Mouse (Mus musculus) forebrain, embryonic 16.5 days (tissue): ENCODE measurements at regions not wholly inside any gene's neighbourhood (a gene's known extent, or its start where the extent isn't known, plus 50 kb on each side); places are given as distances from the start of the nearest gene placed in this dataset.

ENCODE experiments used
- ATAC-seq: fragments of 200-750 bp; cut with Nextera tagmentation; 2 replicates; pipeline ENCODE4 v1.8.0; 2017; ENCODE audit warnings: mild to moderate bottlenecking, moderate library complexity
- H3K27ac ChIP-seq: fragments of 300-500 bp; sonication (generic); 2 replicates; pipeline ENCODE4 v1.5.1; 2014; ENCODE audit warnings: low read length, control low read depth
- H3K27me3 ChIP-seq: fragments of 300-500 bp; sonication (generic); replicated peaks from 2 replicates; pipeline ENCODE4 v1.6.1; 2014; ENCODE audit warnings: low read length; ENCODE audit not compliant: control insufficient read depth, insufficient read depth
- H3K36me3 ChIP-seq: fragments of 300-500 bp; sonication (generic); 2 replicates; pipeline ENCODE4 v1.6.1; 2014; ENCODE audit not compliant: control insufficient read depth, insufficient read depth
- H3K4me1 ChIP-seq: fragments of 300-500 bp; sonication (generic); replicated peaks from 2 replicates; pipeline ENCODE4 v1.6.1; 2014; ENCODE audit warnings: low read length; ENCODE audit not compliant: control insufficient read depth, insufficient read depth
- H3K4me2 ChIP-seq: fragments of 300-500 bp; sonication (generic); 2 replicates; pipeline ENCODE4 v1.6.1; 2014; ENCODE audit warnings: mild to moderate bottlenecking, low read length, control low read depth
- H3K4me3 ChIP-seq: fragments of 300-500 bp; sonication (generic); replicated peaks from 2 replicates; pipeline ENCODE4 v1.5.1; 2014; ENCODE audit warnings: mild to moderate bottlenecking, low read length, control low read depth
- H3K9ac ChIP-seq: fragments of 300-500 bp; sonication (generic); replicated peaks from 2 replicates; pipeline ENCODE4 v1.6.1; 2014; ENCODE audit warnings: low read depth, low read length, control low read depth
- H3K9me3 ChIP-seq: fragments of 300-500 bp; sonication (generic); 2 replicates; pipeline ENCODE4 v1.6.1; 2016; ENCODE audit warnings: low read length; ENCODE audit not compliant: control insufficient read depth
- WGBS: fragments of 180-500 bp; shearing (Covaris S2); extraction: QIAGEN DNeasy Blood & Tissue Kit; methylation state at CpG from one replicate; pipeline ENCODE4 v1.1.7; 2014; 5-methylcytosine and 5-hydroxymethylcytosine counted together

DNA sequence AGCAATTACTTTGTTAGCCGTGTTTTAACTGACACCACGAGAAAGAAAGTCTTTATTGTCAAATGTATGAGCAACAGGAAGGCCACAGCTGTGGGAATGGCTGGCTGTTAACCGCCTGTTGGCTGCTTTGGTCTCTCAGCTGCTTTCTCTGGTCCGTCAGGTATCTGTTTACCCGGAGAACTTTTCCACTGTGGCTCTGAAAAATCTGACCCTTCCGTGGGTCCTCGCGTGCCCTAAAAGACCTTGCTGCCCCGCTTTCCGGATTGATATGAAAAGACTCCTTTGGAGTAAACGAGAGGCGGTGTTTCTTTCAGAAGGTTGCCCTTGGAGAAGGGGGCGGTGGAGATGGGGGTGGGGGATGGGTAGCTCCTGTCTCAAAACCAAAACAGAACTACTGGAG lies 75.9 kb downstream of the Sox14 start:
- Histone ChIP-seq H3K4me1 (peaks cover 22% of the 10 kb centered on the region), H3K9ac (peak overlapping the region; percentile 37; the same call in 1 of the 2 replicates), H3K9me3 (no peaks in the 10 kb centered on the region), H3K4me2 (peak overlapping the region; percentile 62), H3K36me3 (no peaks in the 10 kb centered on the region), H3K4me3 (peak overlapping the region; percentile 40), H3K27ac (no peak overlapping the region), H3K27me3 (no peaks in the 10 kb centered on the region)
- peak; percentile 29 for ATAC-seq
- WGBS: under 1% methylated on average over 13 of the region's 13 CpGs

DNA sequence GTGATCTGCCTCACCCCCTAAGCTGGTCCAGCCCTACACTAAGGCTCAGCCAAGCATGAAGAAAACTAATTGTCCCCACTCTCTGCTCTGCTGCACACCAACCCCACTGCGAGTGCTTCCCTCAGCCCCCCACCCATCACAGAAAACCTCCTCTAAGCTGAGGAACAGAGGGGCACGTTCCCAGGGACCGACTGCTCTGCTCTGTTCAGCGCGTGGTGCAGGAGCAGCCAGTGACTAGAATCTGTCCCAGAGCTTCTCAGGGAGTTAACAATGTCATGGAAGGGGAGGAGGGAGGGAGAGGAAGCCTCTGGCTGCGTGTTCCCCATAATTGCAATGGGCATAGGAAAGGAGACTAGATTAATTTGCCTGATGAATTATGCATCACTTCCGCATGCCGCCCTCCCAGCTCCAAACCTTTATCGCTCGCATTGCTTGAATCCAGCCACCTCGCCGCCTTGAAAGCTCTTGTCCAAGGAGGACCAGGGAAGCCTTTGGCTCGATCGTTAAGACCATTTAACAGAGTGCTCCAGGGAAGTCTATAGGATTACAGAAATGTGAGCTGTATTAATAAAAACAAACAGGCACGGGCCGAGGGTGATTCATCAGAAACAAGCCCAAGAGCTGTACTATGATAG lies 76.5 kb downstream of the Sox14 start:
- no peaks in the 10 kb centered on the region for H3K9me3 ChIP-seq
- no peaks in the 10 kb centered on the region for H3K27me3 ChIP-seq
- peak overlapping the region; percentile 37 for H3K9ac ChIP-seq
- H3K4me2 ChIP-seq: peak overlapping the region; percentile 62
- no peak overlapping the region for H3K27ac ChIP-seq
- H3K4me1 ChIP-seq: peaks cover 22% of the 10 kb centered on the region
- H3K36me3 ChIP-seq: no peaks in the 10 kb centered on the region
- H3K4me3 ChIP-seq: peak overlapping the region; percentile 40
- peak; percentile 93 for ATAC-seq
- 2% methylated on average over 16 of the region's 16 CpGs for WGBS

DNA sequence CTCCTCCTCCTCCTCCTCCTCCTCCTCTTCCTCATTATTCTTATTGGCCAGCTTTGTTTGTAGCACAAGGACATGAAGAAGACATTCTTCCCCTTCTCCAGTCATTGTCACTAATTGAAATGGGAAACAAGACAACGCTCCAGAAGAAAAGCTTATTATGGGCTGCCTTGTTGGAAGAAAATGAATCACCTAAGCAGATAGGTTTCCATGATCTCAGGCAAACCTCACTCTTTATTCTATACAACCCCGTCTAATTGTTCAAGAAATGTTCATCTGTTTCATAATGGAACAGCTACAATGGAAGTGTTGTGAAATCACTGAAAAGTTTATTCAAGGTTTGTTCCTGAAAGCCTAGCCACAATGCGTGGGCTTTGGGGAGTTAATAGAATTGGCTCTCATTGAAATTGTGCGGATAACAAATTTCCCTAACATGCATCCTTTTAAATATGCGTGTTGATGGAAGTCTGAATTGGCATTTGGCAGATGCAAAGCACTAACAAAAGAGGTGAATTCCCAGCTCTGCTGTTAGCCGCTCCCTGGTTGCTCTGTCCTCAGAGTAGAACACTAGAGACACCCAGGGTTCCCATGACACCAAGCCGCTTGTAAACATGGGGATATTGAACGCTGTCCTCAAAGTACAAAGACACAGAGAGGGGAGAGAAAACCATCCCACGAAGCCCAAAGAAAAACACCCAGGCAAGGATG lies 78.8 kb downstream of the Sox14 start:
- no peak for ATAC-seq
- Histone ChIP-seq H3K4me3 (no peak overlapping the region), H3K27ac (no peak overlapping the region), H3K27me3 (peaks cover 2% of the 10 kb centered on the region; the same call in 1 of the 2 replicates), H3K9ac (no peak overlapping the region), H3K4me2 (no peak overlapping the region), H3K9me3 (no peaks in the 10 kb centered on the region), H3K36me3 (no peaks in the 10 kb centered on the region), H3K4me1 (peaks cover 25% of the 10 kb centered on the region)
- 7% methylated on average over 9 of the region's 9 CpGs for WGBS

DNA sequence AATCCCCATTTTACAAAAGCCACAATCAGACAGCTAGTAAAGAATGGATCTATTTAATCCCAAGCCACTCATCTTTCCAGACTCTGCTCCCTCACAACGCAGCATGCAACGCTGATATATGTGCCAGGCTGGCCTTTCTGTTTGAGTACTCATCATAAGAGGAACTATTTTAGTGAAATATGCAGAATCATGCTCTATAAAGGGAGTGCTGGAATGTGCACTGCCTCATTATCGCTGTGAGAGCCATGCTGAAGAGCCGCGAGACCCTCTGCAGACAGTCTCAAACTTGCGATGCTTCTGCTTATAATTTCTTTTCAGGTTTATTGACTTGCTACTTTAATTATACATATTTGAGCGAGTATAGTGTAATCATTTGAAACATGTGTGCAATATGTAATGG lies 75.6 kb upstream of the Cldn18 start:
- Histone ChIP-seq H3K9me3 (no peaks in the 10 kb centered on the region), H3K36me3 (no peaks in the 10 kb centered on the region), H3K4me1 (peaks cover 11% of the 10 kb centered on the region), H3K9ac (no peak overlapping the region), H3K27me3 (peaks cover 4% of the 10 kb centered on the region; the same call in 1 of the 2 replicates), H3K4me2 (no peak overlapping the region), H3K4me3 (no peak overlapping the region), H3K27ac (no peak overlapping the region)
- ATAC-seq: peak; percentile 52; the same call in 1 of the 2 replicates
- 28% methylated on average over 7 of the region's 7 CpGs for WGBS

DNA sequence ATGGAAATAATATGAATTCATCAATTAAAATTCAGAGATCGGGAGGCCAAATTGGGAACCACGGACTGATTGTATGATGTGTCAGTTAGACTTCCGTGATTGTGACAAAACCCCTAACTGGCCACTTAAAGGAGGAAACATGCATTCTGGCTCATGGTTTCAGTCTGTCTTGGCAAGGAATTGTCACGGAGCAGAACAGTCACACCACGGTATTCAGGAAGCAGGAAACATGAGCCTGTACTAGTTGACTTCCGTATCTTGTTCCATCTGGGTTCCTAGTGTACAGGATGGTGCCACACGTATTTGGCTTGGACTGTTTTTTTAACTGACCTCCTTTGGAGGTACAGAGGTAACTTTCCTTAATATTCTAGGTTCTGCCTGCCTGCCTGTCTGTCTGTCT lies 69.8 kb upstream of the Cldn18 start:
- no peak overlapping the region for H3K9ac ChIP-seq
- H3K4me2 ChIP-seq: no peak overlapping the region
- H3K27me3 ChIP-seq: peaks cover 7% of the 10 kb centered on the region; the same call in 1 of the 2 replicates
- H3K4me1 ChIP-seq: peaks cover 2% of the 10 kb centered on the region; the same call in 1 of the 2 replicates
- ATAC-seq: no peak
- no peaks in the 10 kb centered on the region for H3K9me3 ChIP-seq
- no peak overlapping the region for H3K27ac ChIP-seq
- 89% methylated on average over 7 of the region's 7 CpGs for WGBS
- no peak overlapping the region for H3K4me3 ChIP-seq
- no peaks in the 10 kb centered on the region for H3K36me3 ChIP-seq

DNA sequence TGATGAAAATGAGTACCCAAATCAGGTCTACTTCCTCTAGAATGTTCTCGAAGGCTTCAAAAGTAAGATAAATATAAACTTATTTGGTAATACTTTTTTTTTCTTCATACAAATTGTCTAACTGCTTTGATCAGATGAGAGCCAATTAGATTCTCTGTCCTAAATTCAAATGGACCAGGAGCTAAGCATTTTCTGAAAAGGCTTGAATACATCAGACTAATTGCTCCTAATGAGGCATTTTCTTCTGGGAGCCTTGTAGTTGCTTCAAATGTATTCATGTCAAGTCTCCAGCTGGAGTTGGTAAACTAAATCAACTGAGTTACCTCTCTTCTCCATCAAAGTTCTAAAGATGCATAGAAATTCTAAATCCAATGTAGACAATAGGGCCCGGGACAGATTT lies 66.1 kb upstream of the Cldn18 start:
- ATAC-seq: peak; percentile 59; the same call in 1 of the 2 replicates
- no peaks in the 10 kb centered on the region for H3K36me3 ChIP-seq
- 5% methylated on average over 2 of the region's 2 CpGs for WGBS

DNA sequence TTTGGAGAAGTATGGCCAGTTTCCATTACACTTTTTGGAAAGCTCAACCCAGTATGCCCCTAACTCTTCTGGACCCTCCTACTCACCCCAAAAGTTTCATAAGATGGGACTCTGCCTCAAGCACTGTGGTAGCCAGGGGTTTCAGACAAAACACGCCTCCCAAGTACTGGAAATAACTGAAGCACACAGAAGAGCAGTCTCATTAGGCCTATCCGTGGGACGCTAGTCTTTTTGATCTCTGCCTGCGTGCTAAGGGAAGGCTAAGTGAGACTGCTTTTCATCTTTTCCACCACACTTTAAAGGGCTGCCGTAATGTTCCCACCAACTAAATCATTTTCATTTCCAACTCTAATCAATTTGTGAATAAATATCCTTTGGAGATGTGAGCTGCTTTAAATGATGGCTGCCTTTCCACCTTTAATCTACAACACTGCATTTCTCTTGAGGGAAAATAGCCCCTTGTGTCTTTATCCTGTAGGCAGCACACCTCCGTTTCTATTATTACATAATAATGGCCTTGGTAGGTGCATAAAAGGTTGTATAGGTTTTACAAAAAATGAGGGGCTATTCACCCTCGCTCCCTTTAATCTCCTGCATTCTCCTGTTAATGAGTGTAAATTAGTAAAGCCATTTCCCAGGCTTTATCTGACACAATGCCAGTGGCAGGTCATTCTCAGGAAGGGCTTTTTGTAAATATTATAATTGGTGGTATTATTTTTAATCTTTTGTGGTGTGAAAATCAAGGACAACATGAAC lies 65.5 kb upstream of the Cldn18 start:
- Histone ChIP-seq H3K27ac (no peak overlapping the region), H3K36me3 (no peaks in the 10 kb centered on the region), H3K4me1 (no peaks in the 10 kb centered on the region; the same call in 1 of the 2 replicates), H3K9ac (no peak overlapping the region), H3K4me3 (no peak overlapping the region), H3K27me3 (peaks cover 4% of the 10 kb centered on the region; the same call in 1 of the 2 replicates), H3K9me3 (no peaks in the 10 kb centered on the region), H3K4me2 (no peak overlapping the region)
- WGBS: 5% methylated on average over 7 of the region's 7 CpGs
- no peak for ATAC-seq

More for the DNA sequence above, 66.1 kb upstream of the Cldn18 start:
- Histone ChIP-seq H3K9ac (no peak overlapping the region), H3K4me2 (no peak overlapping the region), H3K27ac (no peak overlapping the region), H3K9me3 (no peaks in the 10 kb centered on the region), H3K4me3 (no peak overlapping the region), H3K27me3 (peaks cover 4% of the 10 kb centered on the region; the same call in 1 of the 2 replicates), H3K4me1 (no peaks in the 10 kb centered on the region; the same call in 1 of the 2 replicates)

DNA sequence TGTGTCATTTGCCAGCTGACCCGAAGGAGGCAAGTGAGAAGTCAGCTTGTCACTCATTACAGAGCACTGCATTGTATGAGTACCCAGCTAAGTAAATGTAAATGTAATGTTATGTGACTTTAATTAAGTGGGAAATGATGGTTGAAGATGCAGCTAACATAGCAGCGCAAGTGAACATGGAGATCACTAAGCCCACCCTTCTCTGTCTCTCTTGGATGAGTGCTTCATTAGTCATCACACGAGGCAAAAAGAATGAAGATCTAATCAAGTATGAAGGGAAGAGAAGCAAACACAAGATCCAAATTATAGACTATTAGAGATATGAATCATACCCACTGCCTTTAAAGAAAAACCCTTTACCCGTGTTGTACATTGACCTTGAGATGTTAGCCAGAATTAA lies 61.8 kb upstream of the Cldn18 start:
- H3K4me3 ChIP-seq: no peak overlapping the region
- 78% methylated on average over 4 of the region's 4 CpGs for WGBS
- no peak overlapping the region for H3K9ac ChIP-seq
- no peaks in the 10 kb centered on the region; the same call in 1 of the 2 replicates for H3K4me1 ChIP-seq
- no peak overlapping the region for H3K4me2 ChIP-seq
- no peaks in the 10 kb centered on the region for H3K9me3 ChIP-seq
- ATAC-seq: no peak
- no peak overlapping the region for H3K27ac ChIP-seq
- no peaks in the 10 kb centered on the region for H3K27me3 ChIP-seq
- H3K36me3 ChIP-seq: no peaks in the 10 kb centered on the region

DNA sequence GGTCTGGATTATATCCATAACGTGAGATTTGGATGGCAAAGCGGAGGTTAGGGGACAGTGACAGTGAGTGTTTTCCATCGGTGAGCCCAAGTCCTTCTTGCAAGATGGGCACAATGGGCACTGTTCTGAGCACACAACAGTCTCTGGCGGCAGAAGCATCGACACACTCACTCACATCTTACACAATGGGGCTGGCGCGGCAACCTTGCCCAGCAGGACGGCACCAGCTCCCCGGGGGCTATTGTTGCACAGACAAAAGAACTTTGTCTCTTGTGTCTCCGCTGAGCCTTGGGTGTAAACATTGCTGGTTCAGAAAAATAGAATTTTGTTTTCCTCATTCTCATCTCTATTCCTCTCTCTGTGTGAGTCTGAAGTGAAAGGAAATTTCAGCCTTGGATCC lies 53.6 kb upstream of the Cldn18 start:
- Histone ChIP-seq H3K4me1 (peaks cover 4% of the 10 kb centered on the region; the same call in 1 of the 2 replicates), H3K9ac (no peak overlapping the region), H3K36me3 (no peaks in the 10 kb centered on the region), H3K4me2 (peak overlapping the region; percentile 26; the same call in 1 of the 2 replicates), H3K4me3 (no peak overlapping the region), H3K9me3 (no peaks in the 10 kb centered on the region), H3K27me3 (no peaks in the 10 kb centered on the region), H3K27ac (no peak overlapping the region)
- 4% methylated on average over 10 of the region's 10 CpGs for WGBS
- no peak for ATAC-seq
